Mouse (Mus musculus) embryonic fibroblast, embryonic 13.5 days (primary cell): ENCODE measurements around the gene Ctsc.

Experiments
- CTCF ChIP-seq: IDR thresholded peaks from 2 replicates; pipeline ENCODE4 v1.5.1; 2011; ENCODE audit warnings: mild to moderate bottlenecking, control low read depth, low read length, moderate library complexity, borderline replicate concordance; ENCODE audit not compliant: insufficient read depth
- POLR2A ChIP-seq: IDR thresholded peaks from 2 replicates; pipeline ENCODE4 v1.6.1; 2011; ENCODE audit warnings: low read depth, mild to moderate bottlenecking, control low read depth, low read length, moderate library complexity

DNA sequence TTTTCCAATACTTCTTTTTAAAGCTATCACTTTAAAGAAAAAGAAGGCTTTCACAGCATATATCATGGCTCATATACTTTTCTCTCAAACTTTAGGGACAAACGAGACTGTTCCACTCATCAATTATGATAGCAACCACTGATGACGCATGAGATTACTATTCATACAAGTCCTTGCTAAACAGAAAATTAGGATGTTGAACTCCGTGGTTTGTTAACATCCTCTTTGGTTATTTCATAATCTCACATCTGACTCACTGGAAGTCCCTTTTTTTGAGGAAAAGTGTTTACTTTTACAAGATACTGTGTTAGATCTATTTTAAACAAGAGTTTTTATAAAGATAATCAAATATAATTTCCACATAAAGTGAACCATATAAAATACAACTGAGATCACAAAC lies 34.8 kb upstream of the Ctsc start:
- TF ChIP-seq CTCF (no peak), POLR2A (no peak)
